Mouse (Mus musculus) c-Kit-positive CD71-negative TER-119-negative erythroid progenitor cells, embryonic 14.5 days (primary cell): ENCODE results near the gene Zfp827.
"Not testable (repeated sequence)": the region's sequence is repeated elsewhere in the genome, so short reads cannot be mapped to it uniquely, and the experiment has no call there.

ENCODE experiments used
- DNase-seq: peaks from one replicate; pipeline ENCODE4 v3.0.0-alpha.2; 2013; ENCODE audit warnings: low read depth

Gene Zfp827

GRCm38 (mm10) chr8:79112480-79112879 is 84.2 kb downstream of the Zfp827 start:
- no peak for DNase-seq

DNA sequence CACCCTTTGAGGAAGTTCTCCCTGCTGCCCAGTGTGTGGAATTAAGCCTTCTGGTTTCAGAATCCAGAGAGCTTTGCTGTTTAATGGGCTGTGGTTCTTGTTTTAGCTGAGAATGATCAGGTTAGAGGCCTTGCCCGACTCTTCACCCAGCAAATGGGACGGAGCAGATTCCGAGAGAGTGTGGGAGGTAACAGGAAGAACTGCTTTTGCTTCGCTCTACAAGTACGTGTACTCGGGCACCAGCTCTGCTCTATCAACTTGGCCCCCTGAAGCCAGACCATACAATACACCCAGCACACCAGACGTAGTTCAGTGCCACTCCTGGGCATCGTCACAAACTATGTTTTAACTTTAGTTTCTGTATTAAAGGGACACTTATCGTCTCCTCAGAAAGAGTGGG is 85.3 kb downstream of the Zfp827 start:
- DNase-seq: no peak

GRCm38 (mm10) chr8:79114561-79114960 is 86.3 kb downstream of the Zfp827 start:
- no peak for DNase-seq

GRCm38 (mm10) chr8:79116436-79116835 is 88.2 kb downstream of the Zfp827 start:
- DNase-seq: no peak

DNA sequence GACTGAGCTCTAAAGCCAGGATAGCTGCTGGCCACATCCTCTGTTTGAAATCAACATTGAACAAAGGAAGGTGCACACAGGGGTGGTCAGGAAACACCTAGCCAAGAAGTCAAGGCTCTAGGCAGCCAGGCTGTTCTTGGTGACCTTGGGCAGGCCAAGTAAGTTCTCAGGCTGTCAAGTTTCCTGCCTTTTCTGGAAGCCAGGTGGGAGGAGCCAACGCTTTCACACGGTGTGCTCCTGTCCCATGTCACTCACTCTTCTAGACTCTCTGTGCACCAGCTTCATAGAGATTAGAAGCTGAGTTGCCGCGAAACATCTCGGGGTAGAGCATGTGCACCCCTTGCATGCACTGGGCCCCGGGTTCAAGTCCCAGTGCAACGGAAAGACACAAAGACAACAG is 89.5 kb downstream of the Zfp827 start:
- no peak for DNase-seq

DNA sequence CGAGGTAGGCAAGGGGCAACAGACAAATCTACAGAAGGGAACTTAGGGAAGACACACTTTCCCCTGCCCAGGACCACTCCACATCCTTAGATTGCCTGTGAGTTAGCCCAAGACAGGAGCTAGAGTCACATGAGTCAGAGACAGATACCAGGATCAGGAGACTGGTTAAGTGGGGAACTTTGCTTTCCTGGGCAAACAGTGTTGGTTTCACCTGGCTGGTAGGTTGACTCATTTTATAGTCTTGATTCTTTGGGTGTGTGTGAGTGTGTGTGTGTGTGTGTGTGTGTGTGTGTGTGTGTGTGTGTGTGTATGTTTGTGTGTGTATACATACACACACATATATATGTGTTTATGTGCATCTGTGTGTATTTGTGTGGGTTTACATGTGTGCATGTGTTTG is 93.4 kb downstream of the Zfp827 start:
- no peak for DNase-seq

DNA sequence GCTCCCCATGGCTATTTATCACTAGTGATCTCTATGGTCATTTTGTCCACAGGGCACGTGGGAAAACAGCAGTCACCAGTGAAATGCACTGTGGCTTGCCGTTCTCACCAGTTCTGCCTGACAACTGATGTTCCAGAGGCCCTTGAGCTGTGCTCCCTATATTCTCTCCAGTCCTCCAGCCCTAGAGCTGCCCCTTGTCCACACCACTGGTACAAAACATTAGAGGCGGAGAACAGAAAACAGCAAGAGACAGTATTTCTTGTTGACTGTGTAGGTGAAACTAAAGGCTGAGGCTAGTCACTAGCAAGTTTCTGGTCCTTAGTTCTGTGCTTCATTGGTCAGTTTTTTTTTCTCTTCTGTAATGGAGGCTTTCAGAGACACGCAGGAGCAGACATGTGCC is 96.0 kb downstream of the Zfp827 start:
- no peak for DNase-seq

GRCm38 (mm10) chr8:79127211-79127816 is 99.1 kb downstream of the Zfp827 start:
- DNase-seq: no peak

DNA sequence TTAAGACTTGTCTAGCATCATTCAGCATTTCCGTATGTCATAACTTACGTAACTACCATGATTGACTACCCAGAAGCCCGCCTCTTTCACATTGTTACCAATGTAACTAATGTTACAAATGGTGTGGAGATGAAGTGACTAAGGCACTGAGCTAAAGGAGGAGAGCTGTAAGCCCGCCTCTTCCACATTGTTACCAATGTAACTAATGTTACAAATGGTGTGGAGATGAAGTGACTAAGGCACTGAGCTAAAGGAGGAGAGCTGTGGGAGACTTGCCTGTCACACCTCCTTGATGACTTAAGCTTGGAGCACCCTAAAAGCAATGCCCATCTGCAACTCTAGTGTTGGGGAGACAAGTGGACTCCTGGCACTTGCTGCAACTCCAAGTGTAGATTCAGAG is 100.3 kb downstream of the Zfp827 start:
- not testable (repeated sequence) for DNase-seq

DNA sequence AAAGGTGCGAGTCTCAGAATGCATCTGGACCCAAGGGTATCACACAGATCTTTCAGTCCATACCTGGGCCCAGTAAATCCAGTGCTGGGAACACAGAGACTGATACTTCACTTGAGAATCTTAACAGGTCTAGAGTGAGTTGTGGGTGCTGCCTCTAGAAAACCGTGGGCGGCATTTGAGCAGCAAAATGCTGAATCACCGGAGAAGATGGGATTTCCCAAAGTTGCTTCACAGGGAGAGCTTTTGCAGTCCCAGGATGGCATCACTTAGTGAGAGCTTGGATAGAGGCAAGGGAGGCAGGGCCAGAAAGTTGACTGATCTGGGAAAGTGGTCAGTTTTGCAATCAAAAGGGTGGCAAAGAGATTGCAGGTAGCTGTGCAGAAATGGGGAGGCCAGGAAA is 111.4 kb downstream of the Zfp827 start:
- DNase-seq: no peak

- no peak for DNase-seq
Measured at GRCm38 (mm10) chr8:79140981-79141380, 112.7 kb downstream of the Zfp827 start.

DNA sequence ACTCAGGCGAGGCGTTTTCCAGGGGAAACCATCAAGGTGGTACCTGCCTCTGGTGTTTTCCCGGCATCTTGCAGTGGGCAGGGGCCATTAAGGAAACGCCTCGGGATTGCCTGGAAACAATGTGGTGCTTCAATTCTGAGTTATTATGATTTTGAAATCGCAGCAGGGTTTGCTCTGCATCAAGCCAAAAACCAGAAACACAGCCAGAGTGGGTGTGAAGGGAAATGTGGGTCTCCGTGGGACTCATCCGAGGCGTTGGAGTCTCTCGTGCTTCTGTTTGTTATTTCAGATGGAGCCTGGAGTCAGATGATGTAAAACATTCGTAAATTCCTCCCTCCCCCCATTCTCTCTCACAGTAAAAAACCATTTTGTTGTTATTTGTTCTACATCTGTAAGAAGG is 113.4 kb downstream of the Zfp827 start:
- DNase-seq: no peak

GRCm38 (mm10) chr8:79143729-79144128 is 115.5 kb downstream of the Zfp827 start:
- DNase-seq: peak; percentile 29

- no peak for DNase-seq
Measured at GRCm38 (mm10) chr8:79145210-79145609, 117.0 kb downstream of the Zfp827 start.

GRCm38 (mm10) chr8:79145626-79146025 is 117.4 kb downstream of the Zfp827 start:
- no peak for DNase-seq

DNA sequence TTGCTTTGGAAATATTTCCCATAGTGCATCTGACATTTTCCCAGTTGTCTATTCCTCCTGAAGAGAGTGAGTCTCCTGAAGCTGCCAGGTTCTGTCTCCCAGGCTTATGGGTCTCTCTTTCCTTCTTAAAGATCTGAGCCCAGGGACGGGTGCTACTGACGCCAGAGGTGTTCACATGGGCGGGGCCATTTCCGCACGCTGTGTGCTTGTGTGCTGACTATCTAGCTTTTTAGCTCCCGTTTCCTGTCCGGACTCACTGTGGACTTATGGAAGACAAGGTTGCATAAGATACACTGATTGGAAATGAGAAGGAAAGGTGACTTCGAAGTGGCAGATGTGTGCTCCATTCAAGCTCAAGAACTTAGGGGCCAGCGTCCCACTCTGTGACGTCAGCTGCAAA is 120.6 kb downstream of the Zfp827 start:
- DNase-seq: no peak

DNA sequence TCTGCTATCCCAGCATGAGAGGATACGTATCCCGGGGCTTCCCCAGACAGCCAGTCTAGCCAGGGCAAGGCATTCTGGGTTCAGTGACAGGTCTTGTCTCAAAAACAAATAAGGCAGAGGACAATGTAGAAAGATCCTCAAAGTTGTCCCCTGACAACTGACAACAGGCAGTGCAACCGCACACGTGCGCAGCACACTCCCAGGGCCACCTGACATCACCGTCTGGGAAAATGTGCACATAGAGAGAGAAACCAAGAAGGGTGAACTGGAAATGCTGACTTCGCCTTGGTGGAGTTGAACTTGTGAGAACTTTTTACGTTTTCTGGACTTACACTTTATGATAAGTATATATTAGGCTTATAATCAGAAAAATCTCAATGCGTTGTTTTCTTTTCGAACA is 121.6 kb downstream of the Zfp827 start:
- no peak for DNase-seq

GRCm38 (mm10) chr8:79150544-79151192 is 122.4 kb downstream of the Zfp827 start:
- DNase-seq: no peak

GRCm38 (mm10) chr8:79151644-79152043 is 123.4 kb downstream of the Zfp827 start:
- DNase-seq: no peak

- DNase-seq: no peak
Measured at GRCm38 (mm10) chr8:79153201-79153600, 125.0 kb downstream of the Zfp827 start.

GRCm38 (mm10) chr8:79153637-79154036 is 125.4 kb downstream of the Zfp827 start:
- DNase-seq: no peak

GRCm38 (mm10) chr8:79155556-79156161 is 127.4 kb downstream of the Zfp827 start:
- no peak for DNase-seq

- no peak for DNase-seq
Measured at GRCm38 (mm10) chr8:79157366-79157765, 129.1 kb downstream of the Zfp827 start.

GRCm38 (mm10) chr8:79158357-79158756 is 130.1 kb downstream of the Zfp827 start:
- no peak for DNase-seq
